ENCODE assay signal across 8 mouse cellular contexts in the genomic region with DNA sequence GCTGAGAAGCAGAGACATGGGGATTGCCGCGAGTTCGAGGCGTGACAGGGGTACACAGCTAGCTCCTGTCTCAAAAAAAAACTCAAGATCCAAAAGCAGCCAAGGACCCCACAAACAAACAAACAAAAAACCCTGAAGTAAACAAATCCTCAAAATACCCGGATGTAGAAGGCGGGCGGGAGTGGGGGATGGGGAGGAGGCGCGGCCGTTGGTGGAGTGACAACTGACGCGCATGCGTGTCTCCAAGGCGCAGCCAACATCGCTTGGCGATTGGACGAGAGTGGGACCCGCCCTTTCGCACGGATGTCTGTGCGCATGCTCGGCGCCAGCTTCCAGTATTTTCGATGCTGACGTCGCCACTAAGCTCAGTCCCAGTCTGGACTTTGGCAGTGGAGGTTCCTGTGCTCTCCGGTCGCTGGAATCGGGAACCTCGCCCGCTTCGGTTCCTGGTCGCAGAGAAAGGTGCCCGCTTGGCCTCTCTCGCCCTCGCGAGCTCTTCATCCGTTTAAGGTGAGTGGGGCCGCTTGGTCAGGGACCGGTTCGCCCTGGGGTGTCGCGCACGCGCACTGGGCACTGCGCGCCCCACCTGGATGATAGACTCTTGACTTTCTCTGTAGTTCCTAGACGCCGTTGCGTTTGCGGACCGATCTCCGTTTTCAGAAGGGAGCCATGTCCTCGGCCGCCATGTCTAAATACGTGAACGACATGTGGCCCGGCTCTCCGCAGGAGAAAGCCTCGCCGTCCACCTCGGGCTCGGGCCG. TPM values are rescaled to one million over a fixed set of nuclear protein-coding genes. Genes with fewer than 3 reads are reported as not detected.
DNase-seq lines count a peak whose midpoint lies in the region; ATAC-seq and TF ChIP-seq lines count a peak whose summit lies in the region.

A gene (plus strand): TSS at position 335 of the 761 bp plus-strand sequence.

- peak within 1 kb of the TSS; percentile 95 for H3K9ac ChIP-seq in forebrain, postnatal 0 days
- H3K9ac ChIP-seq in lung, embryonic 15.5 days, result peak within 1 kb of the TSS; percentile 95

- peaks cover 48% of the 10 kb centered on the region for H3K36me3 ChIP-seq in G1E (replicated peaks)
- H3K36me3 ChIP-seq in forebrain, postnatal 0 days (ENCODE audit: insufficient read depth), result peaks cover 30% of the 10 kb centered on the region
- peaks cover 30% of the 10 kb centered on the region for H3K36me3 ChIP-seq in lung, embryonic 15.5 days

- H3K9me3 ChIP-seq in G1E (replicated peaks), result no peaks in the 10 kb centered on the region
- H3K9me3 ChIP-seq in forebrain, postnatal 0 days (ENCODE audit: low read length), result no peaks in the 10 kb centered on the region
- H3K9me3 ChIP-seq in lung, embryonic 15.5 days, result no peaks in the 10 kb centered on the region

- peak within 1 kb of the TSS; percentile 97 for H3K4me3 ChIP-seq in G1E (ENCODE audit: low read depth, low read length)
- peak within 1 kb of the TSS; percentile 97 for H3K4me3 ChIP-seq in forebrain, postnatal 0 days (ENCODE audit: low read depth, low read length)
- H3K4me3 ChIP-seq in lung, embryonic 15.5 days, result peak within 1 kb of the TSS; percentile 85

- peak; percentile 83 for ATAC-seq in G1E (ENCODE audit: extremely low read depth, insufficient number of reproducible peaks, low FRiP score, poor library complexity, severe bottlenecking)
- peak; percentile 97 for ATAC-seq in forebrain, postnatal 0 days
- ATAC-seq in lung, embryonic 15.5 days (ENCODE audit: borderline replicate concordance, extremely low read depth, low FRiP score, low TSS enrichment), result peak; percentile 93

- H3K27ac ChIP-seq in forebrain, postnatal 0 days (ENCODE audit: low read depth, low read length), result peak within 1 kb of the TSS; percentile 96
- peak within 1 kb of the TSS; percentile 90 for H3K27ac ChIP-seq in lung, embryonic 15.5 days

- no peak for TF ChIP-seq CTCF in G1E (IDR thresholded peaks at IDR 0.05; ENCODE audit: low read depth, low read length)
- TF ChIP-seq CTCF in forebrain, postnatal 0 days (IDR thresholded peaks at IDR 0.05; ENCODE audit: low read depth), result no peak

- under 1% methylated on average over 64 of the region's 64 CpGs for WGBS in forebrain, postnatal 0 days
- under 1% methylated on average over 64 of the region's 64 CpGs for WGBS in lung, embryonic 15.5 days

- peaks cover 64% of the 10 kb centered on the region for H3K4me1 ChIP-seq in G1E (ENCODE audit: insufficient read depth, low read depth, low read length)
- peaks cover 16% of the 10 kb centered on the region for H3K4me1 ChIP-seq in forebrain, postnatal 0 days (ENCODE audit: insufficient read depth)
- H3K4me1 ChIP-seq in lung, embryonic 15.5 days, result peaks cover 19% of the 10 kb centered on the region

- peak within 1 kb of the TSS; percentile 76 for H3K4me2 ChIP-seq in forebrain, postnatal 0 days (ENCODE audit: low read depth)
- peak within 1 kb of the TSS; percentile 69 for H3K4me2 ChIP-seq in lung, embryonic 15.5 days

- peak; percentile 85 for DNase-seq in G1E (ENCODE audit: low spot score)
- DNase-seq in cerebellum, adult 18-20 months, result peak; percentile 98 to 99
- DNase-seq in forebrain, postnatal 0 days, result peak; percentile 100
- DNase-seq in heart, postnatal 4 days, result peak; percentile 98
- peak; percentile 97 to 99 for DNase-seq in layer of hippocampus, adult 8-10 months (ENCODE audit: low spot score in 2 of 2)
- peak; percentile 97 for DNase-seq in ovary, adult 18-20 months (ENCODE audit: low spot score)
- DNase-seq in thymus, postnatal 0 days (ENCODE audit: low spot score), result peak; percentile 99

- no peaks in the 10 kb centered on the region for H3K27me3 ChIP-seq in G1E (ENCODE audit: insufficient read depth, low read length)
- H3K27me3 ChIP-seq in forebrain, postnatal 0 days (ENCODE audit: insufficient read depth, low read length), result no peaks in the 10 kb centered on the region
- H3K27me3 ChIP-seq in lung, embryonic 15.5 days, result no peaks in the 10 kb centered on the region

RNA-seq across cellular contexts. Expression of the gene that starts here (rescaled TPM):
- total RNA-seq in G1E (2014; fragmentation: Nextera tagmentation), result 260 and 286 TPM in 2 replicates
- 446 and 492 TPM in 2 replicates for total RNA-seq in G1E (2017)
- polyA plus RNA-seq in G1E (2012), result 468 and 529 TPM in 2 replicates
- total RNA-seq in forebrain, postnatal 0 days (2014; rRNA removed), result 93.3 and 95.4 TPM in 2 replicates
- polyA plus RNA-seq in forebrain, postnatal 0 days (2015; fragmentation: Nextera tagmentation; extraction: Ambion mirVana), result 180 and 225 TPM in 2 replicates
- total RNA-seq in heart, postnatal 4 days (2021), result 100 to 1,000 TPM; 105 to 117 TPM
- 100 to 1,000 TPM; 246 to 317 (median 274) TPM for total RNA-seq in layer of hippocampus, adult 8-10 months (2022)
- polyA plus RNA-seq in lung, embryonic 15.5 days (2015; fragmentation: Nextera tagmentation; extraction: Ambion mirVana), result 369 and 412 TPM in 2 replicates
- polyA plus RNA-seq in thymus, postnatal 0 days (2015; fragmentation: Nextera tagmentation; extraction: Ambion mirVana), result 822 and 855 TPM in 2 replicates

Comparison
In these comparisons a context has a peak if more than half of its experiments do, and no peak if none do; other contexts are left out.
1. Peak in every context shown above with its lines: DNase-seq, ATAC-seq, H3K4me3 ChIP-seq and H3K27ac ChIP-seq.